Mouse (Mus musculus): ENCODE measurements around the gene Pdxk.

GRCm38 (mm10) chr10:78412319-78413151 is 52.2 kb downstream of the Pdxk start, which contains the start of gene Rrp1:
- TF ChIP-seq ZNF384 (IDR thresholded peaks at IDR 0.05; ENCODE audit: low read depth, low read length) (no peak), HCFC1 (IDR thresholded peaks at IDR 0.05; ENCODE audit: borderline replicate concordance, insufficient read depth, low read length) (peak; percentile 82; the same call in 1 of the 2 replicates), CHD2 (IDR thresholded peaks at IDR 0.05; ENCODE audit: low read depth, low read length) (no peak), ZC3H11A (IDR thresholded peaks at IDR 0.05; ENCODE audit: borderline replicate concordance, low read depth, low read length) (peak; percentile 49; the same call in 1 of the 2 replicates)
